10 mouse cellular contexts compared by ENCODE assay signal in the genomic region with DNA sequence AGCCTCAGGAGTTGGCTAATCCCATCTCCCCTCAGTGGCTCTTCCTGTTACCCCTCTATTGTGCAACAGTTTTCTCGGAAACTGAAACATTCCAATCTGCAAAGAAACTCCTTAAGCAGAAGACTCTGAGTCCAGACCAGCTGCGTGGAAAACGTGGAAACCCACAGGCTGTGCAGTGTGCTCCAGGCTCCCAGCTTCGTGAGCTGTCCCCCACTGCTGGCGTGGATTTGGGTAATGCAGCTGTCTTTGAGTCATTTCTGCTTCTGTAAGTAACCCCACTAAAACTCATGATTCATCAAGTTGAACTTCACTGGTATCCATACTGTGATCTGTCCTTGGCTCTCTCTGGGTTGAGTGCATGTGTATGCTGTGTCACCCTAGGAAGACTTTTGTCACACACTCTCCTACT.
DNase-seq lines count a peak whose midpoint lies in the region; ATAC-seq and TF ChIP-seq lines count a peak whose summit lies in the region.
"Had no signal": no experiment of that assay in that cellular context is flagged by ENCODE, and none has a peak within 500 bp of the region (broad histone marks: within the 10 kb centered on the region; RNA-seq: fewer than 3 reads in every experiment).

No protein-coding gene starts in this region.

- peak; percentile 42 for ATAC-seq in lung, embryonic 15.5 days (ENCODE audit: borderline replicate concordance, extremely low read depth, low FRiP score, low TSS enrichment)

- H3K4me1 ChIP-seq in MEL (ENCODE audit: control insufficient read depth in 1 of 2, insufficient read depth in 2 of 2, low read length in 2 of 2): peaks cover 3 to 10% of the 10 kb centered on the region in 2 experiments; a peak in 1 of 4 replicates
- peaks cover 15% of the 10 kb centered on the region for H3K4me1 ChIP-seq in lung, embryonic 15.5 days
- H3K4me1 ChIP-seq: neural tube, embryonic 12.5 days had no signal

- no peak for TF ChIP-seq EP300 in MEL (IDR thresholded peaks at IDR 0.05; ENCODE audit: low read depth in 1 of 2, low read length in 2 of 2)

- no peak overlapping the region for H3K27ac ChIP-seq in MEL (ENCODE audit: control insufficient read depth, low read depth, low read length)
- H3K27ac ChIP-seq in lung, embryonic 15.5 days: no peak overlapping the region
- H3K27ac ChIP-seq: liver, embryonic 14.5 days; neural tube, embryonic 12.5 days had no signal

- no peak for TF ChIP-seq RAD21 in MEL (IDR thresholded peaks at IDR 0.05; ENCODE audit: low read depth, low read length)

- intact Hi-C loops in left cerebral cortex, postnatal 36 days (cut with DNase I): no loop called here

- H3K4me2 ChIP-seq in lung, embryonic 15.5 days: no peak overlapping the region
- H3K4me2 ChIP-seq: neural tube, embryonic 12.5 days had no signal

- 52% methylated on average over 5 of the region's 5 CpGs for WGBS in lung, embryonic 15.5 days

- H3K9me3 ChIP-seq in MEL (replicated peaks; ENCODE audit: insufficient read depth, low read length): no peaks in the 10 kb centered on the region
- no peaks in the 10 kb centered on the region for H3K9me3 ChIP-seq in lung, embryonic 15.5 days
- H3K9me3 ChIP-seq: neural tube, embryonic 12.5 days had no signal

- TF ChIP-seq POLR2A in MEL (IDR thresholded peaks at IDR 0.05; ENCODE audit: control insufficient read depth in 1 of 2, insufficient read depth in 1 of 2, low read depth in 1 of 2, low read length in 2 of 2, poor library complexity in 1 of 2): no peak

- no peaks in the 10 kb centered on the region for H3K27me3 ChIP-seq in MEL (ENCODE audit: control insufficient read depth in 1 of 2, insufficient read depth in 2 of 2, low read length in 2 of 2)
- H3K27me3 ChIP-seq in lung, embryonic 15.5 days: no peaks in the 10 kb centered on the region
- H3K27me3 ChIP-seq: neural tube, embryonic 12.5 days had no signal

- DNase-seq in 3134 (ENCODE audit: extremely low read depth, insufficient read length, low spot score): peak; percentile 25
- peak; percentile 27 for DNase-seq in MEL (ENCODE audit: low read depth, low spot score)
- DNase-seq in gastrocnemius, postnatal 25 days: peak; percentile 28
- DNase-seq in left cerebral cortex, postnatal 36 days (ENCODE audit: low spot score in 2 of 2): no peak
- no peak for DNase-seq in right cerebral cortex, postnatal 14 days
- no peak for DNase-seq in left cerebral cortex, adult 18-20 months (ENCODE audit: low spot score in 2 of 2)
- DNase-seq in cerebellum, adult 11 months: no peak

- H3K36me3 ChIP-seq in MEL (ENCODE audit: control insufficient read depth in 1 of 2, insufficient read depth in 2 of 2, low read length in 2 of 2): peaks cover 0 to 7% of the 10 kb centered on the region in 2 experiments; a peak in 2 of 4 replicates
- H3K36me3 ChIP-seq in lung, embryonic 15.5 days: no peaks in the 10 kb centered on the region
- H3K36me3 ChIP-seq: neural tube, embryonic 12.5 days had no signal

- no peak overlapping the region for H3K9ac ChIP-seq in MEL (ENCODE audit: control insufficient read depth, low read depth, low read length, poor library complexity, severe bottlenecking)
- no peak overlapping the region for H3K9ac ChIP-seq in lung, embryonic 15.5 days
- H3K9ac ChIP-seq: liver, embryonic 14.5 days; neural tube, embryonic 12.5 days had no signal

- H3K79me2 ChIP-seq in MEL (ENCODE audit: control insufficient read depth, insufficient read depth, low read length, poor library complexity): no peaks in the 10 kb centered on the region

- no peak for TF ChIP-seq CTCF in MEL (IDR thresholded peaks at IDR 0.05 in 2 of 3, conservative IDR thresholded peaks at IDR 0.05 in 1 of 3; ENCODE audit: control insufficient read depth in 1 of 3, insufficient read depth in 1 of 3, low read depth in 2 of 3, low read length in 3 of 3, poor library complexity in 1 of 3, severe bottlenecking in 1 of 3)

- no peak overlapping the region for H3K4me3 ChIP-seq in MEL (ENCODE audit: control insufficient read depth in 1 of 2, insufficient read depth in 1 of 2, low read depth in 2 of 2, low read length in 2 of 2)
- no peak overlapping the region for H3K4me3 ChIP-seq in lung, embryonic 15.5 days
- H3K4me3 ChIP-seq: neural tube, embryonic 12.5 days had no signal

TF ChIP-seq in MEL, 35 proteins besides CTCF, POLR2A, EP300 and RAD21:
- no peak for TF ChIP-seq MAZ (IDR thresholded peaks at IDR 0.05; ENCODE audit: low read depth, low read length)
- TF ChIP-seq TBP (IDR thresholded peaks at IDR 0.05; ENCODE audit: low read depth, low read length): no peak
- TF ChIP-seq MXI1 (IDR thresholded peaks at IDR 0.05; ENCODE audit: low read depth, low read length): no peak
- no peak for TF ChIP-seq ELF1 (IDR thresholded peaks at IDR 0.05; ENCODE audit: low read depth, low read length)
- TF ChIP-seq NRF1 (IDR thresholded peaks at IDR 0.05; ENCODE audit: insufficient read depth, low read depth, low read length, poor library complexity, severe bottlenecking): no peak
- TF ChIP-seq TCF12 (IDR thresholded peaks at IDR 0.05; ENCODE audit: low read depth, low read length): no peak
- TF ChIP-seq RCOR1 (IDR thresholded peaks at IDR 0.05; ENCODE audit: low read depth, low read length): no peak
- TF ChIP-seq ETS1 (IDR thresholded peaks at IDR 0.05; ENCODE audit: low read depth, low read length): no peak
- TF ChIP-seq MAFK (IDR thresholded peaks at IDR 0.05; ENCODE audit: borderline replicate concordance, low read depth, low read length): no peak
- no peak for TF ChIP-seq GABPA (IDR thresholded peaks at IDR 0.05; ENCODE audit: low read depth, low read length)
- TF ChIP-seq USF2 (IDR thresholded peaks at IDR 0.05; ENCODE audit: borderline replicate concordance in 1 of 2, insufficient read depth in 1 of 2, low read depth in 1 of 2, low read length in 2 of 2): no peak
- TF ChIP-seq MYB (IDR thresholded peaks at IDR 0.05; ENCODE audit: low read depth, low read length): no peak

Comparison
In these comparisons a context has a peak if more than half of its experiments do, and no peak if none do; other contexts are left out.
1. DNase-seq: peak in 3134 (single experiment), MEL (single experiment) and gastrocnemius, postnatal 25 days (single experiment); none in left cerebral cortex, postnatal 36 days (0 of 2), right cerebral cortex, postnatal 14 days (single experiment), left cerebral cortex, adult 18-20 months (0 of 2) and cerebellum, adult 11 months (single experiment).